Mouse (Mus musculus): Measurements from ENCODE around the gene Alk. TPM values are rescaled to one million over a fixed set of nuclear protein-coding genes. Genes with fewer than 3 reads are reported as not detected.

The Alk gene
- polyA plus RNA-seq, 1 experiment from 2014 or later: 0.05 TPM

DNA sequence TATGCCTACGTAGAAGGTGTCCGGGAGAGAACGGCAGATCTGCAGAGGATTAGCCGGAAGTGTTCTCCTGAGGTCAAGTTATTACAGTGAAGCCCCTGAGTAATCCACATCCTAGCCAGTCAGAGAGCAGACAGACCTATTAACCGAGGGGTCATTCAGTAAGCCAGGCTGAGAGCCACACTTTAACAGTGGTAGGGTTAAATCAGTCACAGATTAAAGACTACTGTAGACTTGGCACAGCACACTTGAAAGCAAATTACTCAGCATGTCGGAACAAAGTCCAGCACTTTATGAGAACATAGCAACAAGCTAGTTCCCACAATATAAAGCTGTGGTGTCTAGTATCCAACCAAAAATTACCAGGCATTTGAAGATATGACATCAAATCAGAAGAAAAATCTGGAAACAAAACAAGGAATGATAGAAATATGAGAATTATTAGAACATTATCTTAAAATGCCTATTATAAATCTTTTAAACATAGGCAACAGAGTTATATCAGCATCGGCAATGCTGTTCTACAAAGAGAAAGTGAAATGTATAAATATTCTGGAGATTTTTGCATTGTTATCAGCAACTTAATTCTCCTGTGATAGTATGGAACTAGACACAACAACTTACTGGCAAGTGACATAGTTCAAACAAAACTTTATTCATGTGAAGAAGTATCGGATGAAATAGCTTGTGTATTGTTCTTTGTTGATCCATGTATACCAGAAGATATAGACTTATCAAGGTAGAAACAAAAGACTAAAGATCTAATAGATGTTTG is 472.1 kb downstream of the Alk start:
- no peak overlapping the region for H3K4me3 ChIP-seq (ENCODE audit: low read length)

DNA sequence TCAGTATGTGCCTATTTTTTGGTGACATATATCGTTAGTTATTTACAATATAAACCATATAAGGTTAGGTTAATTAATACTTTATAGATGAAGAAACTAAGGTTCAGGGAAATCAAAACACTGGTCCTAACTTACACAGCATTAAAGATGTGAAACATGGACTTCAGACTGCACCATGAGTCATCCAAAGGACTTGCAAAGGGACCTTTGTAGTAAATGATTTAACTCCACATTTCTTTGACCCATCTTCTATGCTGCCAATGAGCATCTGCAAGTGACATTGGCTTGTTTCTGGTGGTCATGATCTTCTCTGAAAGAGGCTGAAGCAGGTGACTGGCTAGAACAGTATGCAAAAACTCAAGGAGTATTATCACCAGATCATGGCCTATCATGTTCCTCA is 482.8 kb downstream of the Alk start:
- 89% methylated on average over 1 of the region's 1 CpGs for WGBS
- no peak overlapping the region for H3K9ac ChIP-seq (ENCODE audit: low read length)
- no peak overlapping the region for H3K4me2 ChIP-seq (ENCODE audit: low read depth, low read length)
- H3K36me3 ChIP-seq (ENCODE audit: control insufficient read depth, insufficient read depth): no peaks in the 10 kb centered on the region
- H3K4me1 ChIP-seq (ENCODE audit: control insufficient read depth, insufficient read depth, low read length): no peaks in the 10 kb centered on the region
- no peaks in the 10 kb centered on the region for H3K27me3 ChIP-seq (ENCODE audit: control insufficient read depth, insufficient read depth, low read length)
- ATAC-seq (replicated peaks; ENCODE audit: extremely low read depth, insufficient read depth, low FRiP score): no peak
- H3K9me3 ChIP-seq (replicated peaks; ENCODE audit: control insufficient read depth, low read length): 0 out of 2 replicates have a peak, but pooled peaks cover 3% of the 10 kb centered on the region
- H3K4me3 ChIP-seq (ENCODE audit: low read length): no peak overlapping the region
- H3K27ac ChIP-seq (ENCODE audit: low read length): no peak overlapping the region

More for the DNA sequence above, 472.1 kb downstream of the Alk start:
- 75% methylated on average over 8 of the region's 8 CpGs for WGBS
- Histone ChIP-seq H3K27me3 (ENCODE audit: control insufficient read depth, insufficient read depth, low read length) (no peaks in the 10 kb centered on the region), H3K9me3 (replicated peaks; ENCODE audit: control insufficient read depth, low read length) (no peaks in the 10 kb centered on the region), H3K4me2 (ENCODE audit: low read depth, low read length) (no peak overlapping the region), H3K36me3 (ENCODE audit: control insufficient read depth, insufficient read depth) (no peaks in the 10 kb centered on the region), H3K27ac (ENCODE audit: low read length) (no peak overlapping the region), H3K4me1 (ENCODE audit: control insufficient read depth, insufficient read depth, low read length) (no peaks in the 10 kb centered on the region), H3K9ac (ENCODE audit: low read length) (no peak overlapping the region)
- no peak for ATAC-seq (replicated peaks; ENCODE audit: extremely low read depth, insufficient read depth, low FRiP score)

DNA sequence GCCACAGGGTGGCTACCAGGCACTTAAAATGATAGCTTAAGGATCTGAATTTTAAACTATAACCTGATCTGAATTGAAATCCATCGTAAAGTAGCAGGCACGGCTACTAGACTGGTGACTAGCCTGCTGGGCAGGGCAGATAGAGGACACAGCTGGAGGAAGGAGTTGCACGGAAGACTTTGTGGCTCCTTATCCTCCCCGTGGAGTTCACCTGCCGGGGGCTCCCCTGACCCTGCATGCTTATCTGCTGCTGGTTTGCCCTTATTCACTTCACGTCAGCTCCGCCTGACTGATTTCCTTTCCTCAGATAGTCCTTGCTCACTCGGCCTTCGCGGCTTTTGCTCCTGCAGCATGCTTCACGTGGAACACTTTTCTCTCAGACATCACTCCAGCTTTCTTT is 484.1 kb downstream of the Alk start:
- no peak for ATAC-seq (replicated peaks; ENCODE audit: extremely low read depth, insufficient read depth, low FRiP score)
- no peak overlapping the region for H3K9ac ChIP-seq (ENCODE audit: low read length)
- WGBS: 67% methylated on average over 11 of the region's 11 CpGs

DNA sequence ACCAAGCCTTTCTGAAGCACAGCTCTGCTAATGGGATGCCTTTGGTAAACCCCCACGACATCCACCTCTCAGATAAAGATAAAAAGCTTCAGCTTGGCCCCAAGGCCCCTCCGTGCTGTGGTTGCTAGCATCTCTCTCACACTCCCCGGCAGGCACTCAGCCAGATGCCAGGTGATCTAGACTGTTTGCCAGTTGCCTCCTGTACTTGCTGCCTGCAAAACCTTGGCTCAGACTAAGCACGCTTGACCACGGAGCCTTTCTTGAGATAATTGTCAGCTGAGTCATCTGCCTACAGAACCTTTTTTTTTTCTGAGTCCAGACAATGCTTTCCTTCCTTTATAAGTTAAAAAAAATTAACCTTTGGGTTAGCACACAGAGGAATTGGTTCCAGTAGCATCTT is 486.1 kb downstream of the Alk start:
- ATAC-seq (replicated peaks; ENCODE audit: extremely low read depth, insufficient read depth, low FRiP score): no peak
- Histone ChIP-seq H3K4me1 (ENCODE audit: control insufficient read depth, insufficient read depth, low read length) (no peaks in the 10 kb centered on the region), H3K4me3 (ENCODE audit: low read length) (no peak overlapping the region), H3K9me3 (replicated peaks; ENCODE audit: control insufficient read depth, low read length) (no peaks in the 10 kb centered on the region), H3K9ac (ENCODE audit: low read length) (no peak overlapping the region), H3K36me3 (ENCODE audit: control insufficient read depth, insufficient read depth) (no peaks in the 10 kb centered on the region), H3K4me2 (ENCODE audit: low read depth, low read length) (no peak overlapping the region), H3K27ac (ENCODE audit: low read length) (no peak overlapping the region), H3K27me3 (ENCODE audit: control insufficient read depth, insufficient read depth, low read length) (no peaks in the 10 kb centered on the region)
- WGBS: 19% methylated on average over 5 of the region's 5 CpGs

More for the DNA sequence above, 484.1 kb downstream of the Alk start:
- Histone ChIP-seq H3K4me3 (ENCODE audit: low read length) (no peak overlapping the region), H3K4me1 (ENCODE audit: control insufficient read depth, insufficient read depth, low read length) (no peaks in the 10 kb centered on the region), H3K36me3 (ENCODE audit: control insufficient read depth, insufficient read depth) (no peaks in the 10 kb centered on the region), H3K27me3 (ENCODE audit: control insufficient read depth, insufficient read depth, low read length) (no peaks in the 10 kb centered on the region), H3K27ac (ENCODE audit: low read length) (no peak overlapping the region), H3K4me2 (ENCODE audit: low read depth, low read length) (no peak overlapping the region), H3K9me3 (replicated peaks; ENCODE audit: control insufficient read depth, low read length) (0 out of 2 replicates have a peak, but pooled peaks cover 2% of the 10 kb centered on the region)

DNA sequence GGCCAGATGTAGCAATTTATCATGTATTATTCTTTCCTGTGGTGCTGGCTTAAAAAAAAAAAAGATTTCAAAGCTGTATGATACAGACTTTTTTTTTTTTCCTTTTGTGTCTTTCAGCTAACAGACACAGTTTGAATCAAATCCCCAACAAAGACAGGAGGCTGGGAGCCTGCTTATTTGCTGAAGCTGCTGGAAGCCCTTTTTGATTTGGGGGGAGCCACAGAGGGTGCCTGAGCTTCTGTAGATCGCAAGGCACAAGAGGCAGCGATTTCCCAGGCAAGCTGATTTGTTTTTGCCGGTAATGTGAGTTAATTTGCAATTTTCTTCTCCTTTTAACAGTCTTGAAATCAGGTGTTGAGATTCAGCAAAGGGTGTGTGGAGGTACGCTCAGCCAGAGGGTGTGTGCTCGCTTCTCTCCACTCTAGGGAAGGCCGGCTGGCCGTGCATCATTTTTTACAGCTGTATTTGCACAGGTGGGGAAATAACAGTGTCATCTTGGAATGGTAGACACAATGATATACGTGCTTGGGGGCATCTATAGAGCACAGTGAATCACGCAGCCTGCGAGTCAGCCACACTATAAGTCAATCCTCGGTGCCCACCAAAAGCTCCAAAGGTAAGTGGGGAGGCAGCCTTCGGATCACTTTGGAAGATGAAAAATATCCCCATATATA is 489.0 kb downstream of the Alk start:
- Histone ChIP-seq H3K9ac (ENCODE audit: low read length) (no peak overlapping the region), H3K4me3 (ENCODE audit: low read length) (no peak overlapping the region), H3K9me3 (replicated peaks; ENCODE audit: control insufficient read depth, low read length) (no peaks in the 10 kb centered on the region), H3K4me1 (ENCODE audit: control insufficient read depth, insufficient read depth, low read length) (no peaks in the 10 kb centered on the region), H3K27ac (ENCODE audit: low read length) (no peak overlapping the region), H3K27me3 (ENCODE audit: control insufficient read depth, insufficient read depth, low read length) (no peaks in the 10 kb centered on the region), H3K36me3 (ENCODE audit: control insufficient read depth, insufficient read depth) (no peaks in the 10 kb centered on the region), H3K4me2 (ENCODE audit: low read depth, low read length) (no peak overlapping the region)
- ATAC-seq (replicated peaks; ENCODE audit: extremely low read depth, insufficient read depth, low FRiP score): no peak
- WGBS: 63% methylated on average over 12 of the region's 12 CpGs

DNA sequence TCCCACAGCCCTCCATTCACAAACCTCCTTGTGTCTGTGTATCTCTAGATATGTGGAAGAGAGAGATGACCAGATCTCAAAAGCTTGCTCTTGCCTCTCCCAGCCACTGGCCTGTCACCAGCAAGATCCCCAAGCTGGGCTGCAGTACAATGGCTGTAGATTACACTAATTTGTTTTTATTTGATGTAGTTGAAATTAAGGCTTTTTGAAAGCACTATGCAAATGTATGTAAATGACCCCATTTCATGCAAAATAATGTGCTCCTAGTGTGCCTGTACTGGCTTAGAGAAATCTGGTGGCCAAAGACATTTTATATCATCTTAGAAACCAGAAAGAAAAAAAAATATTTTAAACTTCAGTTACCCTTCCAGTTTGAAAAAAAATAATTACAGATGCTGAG is 492.4 kb downstream of the Alk start:
- Histone ChIP-seq H3K9ac (ENCODE audit: low read length) (no peak overlapping the region), H3K9me3 (replicated peaks; ENCODE audit: control insufficient read depth, low read length) (no peaks in the 10 kb centered on the region), H3K27ac (ENCODE audit: low read length) (no peak overlapping the region), H3K4me2 (ENCODE audit: low read depth, low read length) (no peak overlapping the region), H3K27me3 (ENCODE audit: control insufficient read depth, insufficient read depth, low read length) (no peaks in the 10 kb centered on the region), H3K4me1 (ENCODE audit: control insufficient read depth, insufficient read depth, low read length) (no peaks in the 10 kb centered on the region), H3K36me3 (ENCODE audit: control insufficient read depth, insufficient read depth) (no peaks in the 10 kb centered on the region), H3K4me3 (ENCODE audit: low read length) (no peak overlapping the region)
- ATAC-seq (replicated peaks; ENCODE audit: extremely low read depth, insufficient read depth, low FRiP score): no peak

DNA sequence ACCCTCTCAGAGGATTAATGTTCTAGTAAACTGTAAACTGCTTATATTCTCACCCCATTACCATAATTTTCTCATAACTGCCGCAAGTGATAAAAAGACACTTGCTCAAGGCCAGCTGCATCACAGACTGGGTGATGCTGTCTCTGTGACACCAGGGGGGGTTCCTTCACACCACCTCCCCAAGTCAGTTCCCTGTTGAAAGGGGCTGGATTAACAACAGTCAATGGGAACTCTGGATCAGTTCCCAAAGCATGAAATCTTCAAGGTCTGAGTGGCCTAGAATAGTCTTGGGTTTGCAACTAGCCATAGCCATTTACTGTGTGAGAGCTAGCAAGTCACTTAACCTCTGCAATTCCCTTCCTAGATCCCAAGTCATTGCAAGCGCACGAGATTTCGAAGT is 492.9 kb downstream of the Alk start:
- no peak for ATAC-seq (replicated peaks; ENCODE audit: extremely low read depth, insufficient read depth, low FRiP score)
- no peak overlapping the region for H3K9ac ChIP-seq (ENCODE audit: low read length)
- H3K4me2 ChIP-seq (ENCODE audit: low read depth, low read length): no peak overlapping the region
- H3K9me3 ChIP-seq (replicated peaks; ENCODE audit: control insufficient read depth, low read length): no peaks in the 10 kb centered on the region
- H3K36me3 ChIP-seq (ENCODE audit: control insufficient read depth, insufficient read depth): no peaks in the 10 kb centered on the region
- no peaks in the 10 kb centered on the region for H3K27me3 ChIP-seq (ENCODE audit: control insufficient read depth, insufficient read depth, low read length)
- no peak overlapping the region for H3K27ac ChIP-seq (ENCODE audit: low read length)
- WGBS: 85% methylated on average over 4 of the region's 4 CpGs
- H3K4me1 ChIP-seq (ENCODE audit: control insufficient read depth, insufficient read depth, low read length): no peaks in the 10 kb centered on the region
- no peak overlapping the region for H3K4me3 ChIP-seq (ENCODE audit: low read length)

DNA sequence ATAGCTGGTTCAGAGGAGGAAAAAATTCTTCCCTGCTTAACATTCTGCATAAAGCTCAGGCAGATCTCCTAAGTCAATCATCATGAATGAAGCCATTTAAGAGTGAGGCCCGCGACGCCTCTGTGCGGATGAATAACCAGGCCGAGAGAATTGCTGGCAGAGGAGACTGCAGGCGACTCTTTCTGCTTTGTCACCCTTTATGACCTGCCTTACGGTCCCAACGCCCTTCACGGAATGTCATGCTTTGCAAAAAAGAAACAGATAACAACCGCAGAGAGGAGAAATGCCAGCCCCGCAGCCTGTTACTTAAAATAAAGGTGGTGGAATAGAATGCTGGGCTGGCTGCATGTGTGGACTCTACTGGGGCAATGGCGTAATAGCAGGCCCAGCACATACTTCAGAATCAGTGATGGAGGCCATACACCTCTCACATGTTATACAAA is 517.1 kb downstream of the Alk start:
- no peak for ATAC-seq (replicated peaks; ENCODE audit: extremely low read depth, insufficient read depth, low FRiP score)
- 56% methylated on average over 12 of the region's 12 CpGs for WGBS
- Histone ChIP-seq H3K4me3 (ENCODE audit: low read length) (no peak overlapping the region), H3K27me3 (ENCODE audit: control insufficient read depth, insufficient read depth, low read length) (no peaks in the 10 kb centered on the region), H3K4me1 (ENCODE audit: control insufficient read depth, insufficient read depth, low read length) (0 out of 2 replicates have a peak, but pooled peaks cover 5% of the 10 kb centered on the region), H3K27ac (ENCODE audit: low read length) (peak overlapping the region; percentile 32; the same call in 1 of the 2 replicates), H3K9ac (ENCODE audit: low read length) (0 out of 2 replicates have a peak overlapping the region, but pooled peaks have one; percentile 3), H3K4me2 (ENCODE audit: low read depth, low read length) (peak overlapping the region; percentile 38), H3K36me3 (ENCODE audit: control insufficient read depth, insufficient read depth) (no peaks in the 10 kb centered on the region), H3K9me3 (replicated peaks; ENCODE audit: control insufficient read depth, low read length) (no peaks in the 10 kb centered on the region)

DNA sequence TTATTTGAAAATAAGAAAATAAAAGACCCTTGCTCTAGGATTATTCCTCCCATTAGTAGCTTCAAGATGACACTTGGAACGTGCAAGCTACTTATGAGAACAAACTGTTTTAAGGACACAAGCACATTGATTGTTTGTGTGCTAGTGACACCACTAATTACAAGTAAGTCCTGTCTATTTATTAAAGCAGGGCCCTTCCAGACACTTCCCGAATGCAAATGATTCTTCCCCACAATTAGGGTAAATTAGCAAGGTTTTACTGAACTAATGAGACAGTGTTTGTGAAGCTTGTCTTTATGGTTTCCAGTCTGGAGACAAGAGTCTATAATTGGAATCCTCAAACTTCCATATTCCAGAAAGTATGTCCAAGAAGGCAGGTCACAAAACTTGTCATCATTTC is 523.0 kb downstream of the Alk start:
- H3K27me3 ChIP-seq (ENCODE audit: control insufficient read depth, insufficient read depth, low read length): no peaks in the 10 kb centered on the region; the same call in 1 of the 2 replicates
- no peak for ATAC-seq (replicated peaks; ENCODE audit: extremely low read depth, insufficient read depth, low FRiP score)
- WGBS: 82% methylated on average over 2 of the region's 2 CpGs

More for the DNA sequence above, 523.0 kb downstream of the Alk start:
- peaks cover 6% of the 10 kb centered on the region; the same call in 1 of the 2 replicates for H3K4me1 ChIP-seq (ENCODE audit: control insufficient read depth, insufficient read depth, low read length)
- H3K4me2 ChIP-seq (ENCODE audit: low read depth, low read length): no peak overlapping the region
- no peak overlapping the region for H3K9ac ChIP-seq (ENCODE audit: low read length)
- no peak overlapping the region for H3K4me3 ChIP-seq (ENCODE audit: low read length)
- no peaks in the 10 kb centered on the region for H3K9me3 ChIP-seq (replicated peaks; ENCODE audit: control insufficient read depth, low read length)
- H3K36me3 ChIP-seq (ENCODE audit: control insufficient read depth, insufficient read depth): no peaks in the 10 kb centered on the region
- no peak overlapping the region for H3K27ac ChIP-seq (ENCODE audit: low read length)

All from heart, embryonic 16.5 days (tissue).